Mouse (Mus musculus): ENCODE measurements around the gene Eva1b. TPM values are rescaled to one million over a fixed set of nuclear protein-coding genes. Genes with fewer than 3 reads are reported as not detected.

The Eva1b gene
- polyA plus RNA-seq, 1 experiment: 51.6 TPM

DNA sequence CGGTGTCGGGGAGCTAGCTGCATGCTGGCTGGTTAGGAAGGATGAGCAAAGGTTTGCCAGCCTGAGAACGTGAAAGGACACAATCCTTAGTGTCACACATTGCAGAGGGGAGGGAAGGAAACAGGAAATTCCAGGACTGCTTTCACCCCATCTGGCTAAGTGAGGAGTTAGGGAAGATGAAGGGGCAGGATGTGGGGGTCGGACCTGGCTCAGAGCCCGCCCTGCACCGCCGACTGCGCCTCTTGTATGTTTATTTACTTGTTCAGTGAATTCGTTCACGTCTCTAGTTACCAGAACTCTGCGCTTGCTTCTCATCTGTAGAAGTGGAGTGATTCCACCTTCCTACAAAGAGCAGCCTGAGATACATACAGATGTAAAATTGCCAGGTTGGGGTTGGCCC lies 17.0 kb upstream of the Eva1b start:
- Histone ChIP-seq H3ac (ENCODE audit: control insufficient read depth, insufficient read length, low read depth) (no peak overlapping the region), H3K4me3 (ENCODE audit: insufficient read depth, poor library complexity, severe bottlenecking) (no peak overlapping the region), H3K27me3 (ENCODE audit: control insufficient read depth, insufficient read depth, insufficient read length) (no peaks in the 10 kb centered on the region), H3K36me3 (ENCODE audit: control insufficient read depth, insufficient read depth) (peaks cover 73% of the 10 kb centered on the region), H3K79me3 (ENCODE audit: low read depth) (no peaks in the 10 kb centered on the region), H3K79me2 (ENCODE audit: control insufficient read depth, insufficient read depth) (peaks cover 12% of the 10 kb centered on the region)
- TF ChIP-seq MYOG (IDR thresholded peaks at IDR 0.05; ENCODE audit: control insufficient read depth, extremely low read depth, insufficient read length): no peak
- TF ChIP-seq FOSL1 (IDR thresholded peaks at IDR 0.05; ENCODE audit: insufficient read depth, low read length, poor library complexity, severe bottlenecking): no peak
- no peak for TF ChIP-seq MAX (IDR thresholded peaks at IDR 0.05)
- TF ChIP-seq CTCF (IDR thresholded peaks at IDR 0.05; ENCODE audit: control insufficient read depth, insufficient read depth, insufficient read length): no peak
- TF ChIP-seq MYOD1 (IDR thresholded peaks at IDR 0.05; ENCODE audit: control insufficient read depth, insufficient read length, low read depth): no peak
- no peak for TF ChIP-seq CEBPB (IDR thresholded peaks at IDR 0.05; ENCODE audit: low read depth)
- TF ChIP-seq USF1 (IDR thresholded peaks at IDR 0.05; ENCODE audit: low read depth): no peak

DNA sequence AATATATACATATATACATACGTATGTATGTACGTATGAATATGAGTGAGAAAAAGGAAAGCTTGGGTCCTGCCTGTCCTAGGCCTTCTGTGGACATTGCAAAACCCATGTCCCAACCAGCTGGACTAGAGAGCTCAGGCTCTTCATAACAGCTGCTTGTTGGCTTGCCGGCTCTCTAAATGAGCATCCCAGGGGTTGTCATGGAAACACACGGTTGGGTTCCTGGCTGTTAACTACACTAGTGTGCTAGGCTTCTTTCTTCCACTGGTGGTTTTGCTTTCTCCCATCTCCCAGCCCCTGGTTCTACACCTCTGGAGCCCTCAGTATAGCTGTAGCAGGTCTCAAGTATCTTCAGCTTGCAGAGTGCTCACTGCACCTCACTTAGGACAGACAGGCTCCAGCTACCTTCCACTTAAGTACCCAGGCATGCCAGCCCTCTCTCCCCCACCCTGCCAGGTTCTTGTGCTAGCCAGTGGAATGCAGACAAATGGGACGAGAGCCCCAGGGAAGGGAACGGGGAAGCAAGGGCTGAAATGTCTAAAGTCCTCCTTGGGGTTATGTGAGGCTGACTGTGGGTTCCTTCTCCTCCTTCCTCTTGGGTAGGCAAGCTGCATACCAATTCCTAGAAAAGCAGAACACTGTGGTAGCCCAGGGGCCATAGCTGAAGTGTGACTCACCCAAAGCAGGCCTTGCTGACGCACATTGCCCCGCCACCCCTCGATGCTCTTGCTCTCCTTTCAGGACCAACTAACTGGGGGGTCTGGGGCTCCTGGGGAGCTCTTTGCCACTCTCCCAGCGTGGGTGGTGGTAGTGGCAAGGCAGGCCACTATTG lies 16.0 kb upstream of the Eva1b start:
- Histone ChIP-seq H3K27me3 (ENCODE audit: control insufficient read depth, insufficient read depth, insufficient read length) (no peaks in the 10 kb centered on the region), H3ac (ENCODE audit: control insufficient read depth, insufficient read length, low read depth) (no peak overlapping the region), H3K79me2 (ENCODE audit: control insufficient read depth, insufficient read depth) (peaks cover 12% of the 10 kb centered on the region), H3K36me3 (ENCODE audit: control insufficient read depth, insufficient read depth) (peaks cover 73% of the 10 kb centered on the region), H3K79me3 (ENCODE audit: low read depth) (no peaks in the 10 kb centered on the region), H3K4me3 (ENCODE audit: insufficient read depth, poor library complexity, severe bottlenecking) (no peak overlapping the region)
- TF ChIP-seq MAX (IDR thresholded peaks at IDR 0.05) (peak; percentile 39), FOSL1 (IDR thresholded peaks at IDR 0.05; ENCODE audit: insufficient read depth, low read length, poor library complexity, severe bottlenecking) (peak; percentile 75), MYOG (IDR thresholded peaks at IDR 0.05; ENCODE audit: control insufficient read depth, extremely low read depth, insufficient read length) (no peak), MYOD1 (IDR thresholded peaks at IDR 0.05; ENCODE audit: control insufficient read depth, insufficient read length, low read depth) (no peak)

DNA sequence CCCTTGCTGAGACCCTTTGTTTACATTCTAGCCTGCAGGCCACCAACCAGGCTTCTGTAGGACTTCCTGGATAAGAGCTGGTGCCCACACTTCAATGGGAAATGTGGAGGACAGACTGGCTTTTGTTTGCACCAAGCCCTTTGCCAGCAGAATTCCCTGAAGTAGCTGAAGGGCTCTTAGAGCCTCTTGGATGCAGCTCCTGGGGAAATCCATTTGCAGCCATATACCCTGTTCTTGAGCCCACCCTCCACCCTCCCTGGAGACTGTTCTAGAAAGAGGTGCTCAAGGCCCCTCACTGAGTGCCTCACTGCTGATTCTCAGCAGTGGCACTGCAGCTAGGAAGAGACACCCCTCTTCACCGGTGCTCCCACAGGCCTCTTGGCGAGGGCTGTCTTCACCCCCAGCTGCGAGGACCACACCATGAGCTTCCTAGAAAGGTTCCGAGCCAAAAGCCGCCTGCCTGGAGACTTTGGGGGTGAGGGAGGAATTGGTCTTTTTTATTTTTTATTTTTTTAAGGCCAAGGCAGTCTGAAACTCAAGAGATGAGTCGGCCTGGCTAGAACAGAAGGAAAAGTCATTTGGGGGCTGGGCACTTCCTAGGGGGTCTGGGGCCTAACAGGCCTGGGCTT lies 14.8 kb upstream of the Eva1b start:
- no peak for TF ChIP-seq MAX (IDR thresholded peaks at IDR 0.05)
- TF ChIP-seq FOSL1 (IDR thresholded peaks at IDR 0.05; ENCODE audit: insufficient read depth, low read length, poor library complexity, severe bottlenecking): no peak
- TF ChIP-seq CTCF (IDR thresholded peaks at IDR 0.05; ENCODE audit: control insufficient read depth, insufficient read depth, insufficient read length): no peak
- TF ChIP-seq MYOG (IDR thresholded peaks at IDR 0.05; ENCODE audit: control insufficient read depth, extremely low read depth, insufficient read length): no peak
- no peak for TF ChIP-seq CEBPB (IDR thresholded peaks at IDR 0.05; ENCODE audit: low read depth)
- TF ChIP-seq MYOD1 (IDR thresholded peaks at IDR 0.05; ENCODE audit: control insufficient read depth, insufficient read length, low read depth): no peak
- TF ChIP-seq USF1 (IDR thresholded peaks at IDR 0.05; ENCODE audit: low read depth): no peak
- Histone ChIP-seq H3K79me2 (ENCODE audit: control insufficient read depth, insufficient read depth) (peaks cover 12% of the 10 kb centered on the region), H3K36me3 (ENCODE audit: control insufficient read depth, insufficient read depth) (peaks cover 77% of the 10 kb centered on the region), H3ac (ENCODE audit: control insufficient read depth, insufficient read length, low read depth) (no peak overlapping the region), H3K4me3 (ENCODE audit: insufficient read depth, poor library complexity, severe bottlenecking) (no peak overlapping the region), H3K27me3 (ENCODE audit: control insufficient read depth, insufficient read depth, insufficient read length) (no peaks in the 10 kb centered on the region), H3K79me3 (ENCODE audit: low read depth) (no peaks in the 10 kb centered on the region)

DNA sequence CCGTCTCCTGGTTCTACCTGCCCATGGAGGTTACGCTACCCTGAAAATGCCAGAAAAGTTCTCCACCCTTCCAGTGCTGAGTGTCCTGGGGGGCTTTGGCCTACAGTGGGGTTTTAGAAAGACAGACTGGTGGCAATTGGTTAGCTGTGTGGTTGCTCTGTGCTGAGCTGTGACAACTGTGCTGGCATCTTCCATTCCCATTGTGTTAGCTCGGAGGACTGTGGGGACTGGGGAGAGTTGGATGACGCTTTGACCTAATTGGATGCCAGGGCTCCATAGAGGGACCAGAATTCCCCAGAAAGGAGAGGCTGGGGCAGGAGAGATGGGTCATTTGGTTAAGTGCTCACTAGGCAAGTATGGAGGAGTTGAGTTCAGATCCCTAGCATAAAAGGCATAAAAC lies 13.3 kb upstream of the Eva1b start:
- no peak overlapping the region for H3ac ChIP-seq (ENCODE audit: control insufficient read depth, insufficient read length, low read depth)
- no peak overlapping the region for H3K4me3 ChIP-seq (ENCODE audit: insufficient read depth, poor library complexity, severe bottlenecking)
- no peaks in the 10 kb centered on the region for H3K79me3 ChIP-seq (ENCODE audit: low read depth)
- no peaks in the 10 kb centered on the region for H3K27me3 ChIP-seq (ENCODE audit: control insufficient read depth, insufficient read depth, insufficient read length)
- H3K79me2 ChIP-seq (ENCODE audit: control insufficient read depth, insufficient read depth): peaks cover 12% of the 10 kb centered on the region
- peaks cover 74% of the 10 kb centered on the region for H3K36me3 ChIP-seq (ENCODE audit: control insufficient read depth, insufficient read depth)
- no peak for TF ChIP-seq CTCF (IDR thresholded peaks at IDR 0.05; ENCODE audit: control insufficient read depth, insufficient read depth, insufficient read length)
- no peak for TF ChIP-seq USF1 (IDR thresholded peaks at IDR 0.05; ENCODE audit: low read depth)
- no peak for TF ChIP-seq CEBPB (IDR thresholded peaks at IDR 0.05; ENCODE audit: low read depth)
- TF ChIP-seq MAX (IDR thresholded peaks at IDR 0.05): no peak
- no peak for TF ChIP-seq MYOG (IDR thresholded peaks at IDR 0.05; ENCODE audit: control insufficient read depth, extremely low read depth, insufficient read length)
- TF ChIP-seq MYOD1 (IDR thresholded peaks at IDR 0.05; ENCODE audit: control insufficient read depth, insufficient read length, low read depth): no peak
- no peak for TF ChIP-seq FOSL1 (IDR thresholded peaks at IDR 0.05; ENCODE audit: insufficient read depth, low read length, poor library complexity, severe bottlenecking)

DNA sequence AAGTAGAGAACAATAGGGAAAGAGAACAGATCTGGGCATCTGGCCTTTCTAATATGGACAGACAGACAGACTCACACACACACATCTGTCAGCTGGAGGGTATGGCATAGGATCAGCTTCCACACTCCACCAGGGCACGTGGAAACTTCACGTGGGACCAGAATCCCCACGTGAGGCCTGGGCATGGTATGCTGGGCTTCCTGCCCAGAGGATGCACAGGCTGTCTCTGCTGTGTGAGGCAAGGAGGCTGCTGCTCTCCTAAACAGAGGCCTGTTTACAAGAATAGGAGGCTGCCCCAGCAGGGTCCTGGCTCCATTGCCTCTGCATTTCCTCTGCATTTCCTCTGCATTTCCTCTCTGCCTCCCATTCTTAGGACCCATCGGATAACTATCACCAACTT lies 12.9 kb upstream of the Eva1b start:
- no peaks in the 10 kb centered on the region for H3K27me3 ChIP-seq (ENCODE audit: control insufficient read depth, insufficient read depth, insufficient read length)
- H3K79me3 ChIP-seq (ENCODE audit: low read depth): no peaks in the 10 kb centered on the region
- H3K79me2 ChIP-seq (ENCODE audit: control insufficient read depth, insufficient read depth): peaks cover 12% of the 10 kb centered on the region
- TF ChIP-seq USF1 (IDR thresholded peaks at IDR 0.05; ENCODE audit: low read depth) (no peak), MYOD1 (IDR thresholded peaks at IDR 0.05; ENCODE audit: control insufficient read depth, insufficient read length, low read depth) (no peak), CEBPB (IDR thresholded peaks at IDR 0.05; ENCODE audit: low read depth) (no peak), MAX (IDR thresholded peaks at IDR 0.05) (no peak), CTCF (IDR thresholded peaks at IDR 0.05; ENCODE audit: control insufficient read depth, insufficient read depth, insufficient read length) (no peak), MYOG (IDR thresholded peaks at IDR 0.05; ENCODE audit: control insufficient read depth, extremely low read depth, insufficient read length) (no peak), FOSL1 (IDR thresholded peaks at IDR 0.05; ENCODE audit: insufficient read depth, low read length, poor library complexity, severe bottlenecking) (no peak)
- no peak overlapping the region for H3K4me3 ChIP-seq (ENCODE audit: insufficient read depth, poor library complexity, severe bottlenecking)
- peaks cover 74% of the 10 kb centered on the region for H3K36me3 ChIP-seq (ENCODE audit: control insufficient read depth, insufficient read depth)
- no peak overlapping the region for H3ac ChIP-seq (ENCODE audit: control insufficient read depth, insufficient read length, low read depth)
